Mouse (Mus musculus) MEL (cell line): ENCODE measurements around the gene Adam22. TPM values are rescaled to one million over a fixed set of nuclear protein-coding genes. Genes with fewer than 3 reads are reported as not detected.

Experiments
- DNase-seq: peaks from one replicate; pipeline ENCODE4 v3.0.0; 2011; ENCODE audit warnings: low read depth, low spot score
- H3K27ac ChIP-seq: 2 replicates; pipeline ENCODE4 v1.5.1; 2012; ENCODE audit warnings: low read depth, mild to moderate bottlenecking, control low read depth, low read length, moderate library complexity; ENCODE audit not compliant: control insufficient read depth
- H3K27me3 ChIP-seq, 2 experiments: fragments of 150-350 bp in 1 of 2; sonication (generic) in 1 of 2; 2 replicates each; pipeline ENCODE4 v1.6.1; 2012; ENCODE audit warnings: low read length in 2 of 2, mild to moderate bottlenecking in 2 of 2, improper control_type of control experiment in 1 of 2, moderate library complexity in 1 of 2; ENCODE audit not compliant: insufficient read depth in 2 of 2, control insufficient read depth in 1 of 2
- H3K36me3 ChIP-seq, 2 experiments: 2 replicates each; pipeline ENCODE4 v1.6.1; 2012 to 2014; ENCODE audit warnings: low read length in 2 of 2, improper control_type of control experiment in 1 of 2, inconsistent platforms in 1 of 2, mild to moderate bottlenecking in 1 of 2; ENCODE audit not compliant: insufficient read depth in 2 of 2, control insufficient read depth in 1 of 2
- H3K4me1 ChIP-seq, 2 experiments: fragments of 150-350 bp in 1 of 2; sonication (generic) in 1 of 2; 2 replicates each; pipeline ENCODE4 v1.6.1; 2012; ENCODE audit warnings: low read length in 2 of 2, improper control_type of control experiment in 1 of 2, mild to moderate bottlenecking in 1 of 2; ENCODE audit not compliant: insufficient read depth in 2 of 2, control insufficient read depth in 1 of 2
- H3K4me3 ChIP-seq, 2 experiments: fragments of 150-350 bp in 1 of 2; sonication (generic) in 1 of 2; 2 replicates each; pipeline ENCODE4 v1.5.1; 2012; ENCODE audit warnings: low read depth in 2 of 2, low read length in 2 of 2, mild to moderate bottlenecking in 2 of 2, moderate library complexity in 2 of 2, control low read depth in 1 of 2, improper control_type of control experiment in 1 of 2; ENCODE audit not compliant: control insufficient read depth in 1 of 2, insufficient read depth in 1 of 2
- H3K79me2 ChIP-seq: 2 replicates; pipeline ENCODE4 v1.6.1; 2012; ENCODE audit warnings: mild to moderate bottlenecking, low read length, moderate library complexity; ENCODE audit not compliant: control insufficient read depth, poor library complexity, insufficient read depth
- H3K9ac ChIP-seq: 2 replicates; pipeline ENCODE4 v1.6.1; 2012; ENCODE audit warnings: low read depth, mild to moderate bottlenecking, control low read depth, low read length, moderate library complexity; ENCODE audit not compliant: control insufficient read depth, poor library complexity, severe bottlenecking
- H3K9me3 ChIP-seq: fragments of 150-350 bp; sonication (generic); replicated peaks from 2 replicates; pipeline ENCODE4 v1.6.1; 2012; ENCODE audit warnings: mild to moderate bottlenecking, low read length, improper control_type of control experiment, moderate library complexity; ENCODE audit not compliant: insufficient read depth
- BHLHE40 ChIP-seq: IDR thresholded peaks from 2 replicates; pipeline ENCODE4 v1.6.1; 2012; ENCODE audit warnings: low read depth, mild to moderate bottlenecking, inconsistent platforms, low read length, improper control_type of control experiment, borderline replicate concordance
- CHD1 ChIP-seq: IDR thresholded peaks from 2 replicates; pipeline ENCODE4 v1.6.1; 2012; ENCODE audit warnings: low read depth, mild to moderate bottlenecking, inconsistent platforms, low read length, improper control_type of control experiment
- E2F4 ChIP-seq: IDR thresholded peaks from 2 replicates; pipeline ENCODE4 v1.6.1; 2011; ENCODE audit warnings: low read depth, low read length, improper control_type of control experiment, borderline replicate concordance
- EP300 ChIP-seq, 2 experiments: IDR thresholded peaks; 2 replicates each; pipeline ENCODE4 v1.6.1; 2011; ENCODE audit warnings: improper control_type of control experiment in 2 of 2, low read length in 2 of 2, low read depth in 1 of 2, mild to moderate bottlenecking in 1 of 2
- ETS1 ChIP-seq: IDR thresholded peaks from 2 replicates; pipeline ENCODE4 v1.6.1; 2012; ENCODE audit warnings: low read depth, mild to moderate bottlenecking, inconsistent platforms, low read length, improper control_type of control experiment, moderate library complexity
- GATA1 ChIP-seq: IDR thresholded peaks from 2 replicates; pipeline ENCODE4 v1.6.1; 2011; ENCODE audit warnings: low read depth, low read length, improper control_type of control experiment
- KAT2A ChIP-seq: conservative IDR thresholded peaks from 2 replicates; pipeline ENCODE4 v1.6.1; 2012; ENCODE audit warnings: low read depth, low read length, improper control_type of control experiment, inconsistent platforms
- MAFK ChIP-seq: IDR thresholded peaks from 2 replicates; pipeline ENCODE4 v1.6.1; 2011; ENCODE audit warnings: low read depth, mild to moderate bottlenecking, low read length, improper control_type of control experiment, borderline replicate concordance
- MAX ChIP-seq: IDR thresholded peaks from 2 replicates; pipeline ENCODE4 v1.6.1; 2011; ENCODE audit warnings: low read length, improper control_type of control experiment
- MEF2A ChIP-seq: IDR thresholded peaks from 2 replicates; pipeline ENCODE4 v1.6.1; 2014; ENCODE audit warnings: low read depth, mild to moderate bottlenecking, inconsistent platforms, low read length, improper control_type of control experiment; ENCODE audit not compliant: poor library complexity, insufficient replicate concordance, severe bottlenecking; ENCODE audit errors: extremely low read depth
- RAD21 ChIP-seq: IDR thresholded peaks from 2 replicates; pipeline ENCODE4 v1.6.1; 2011; ENCODE audit warnings: mild to moderate bottlenecking, low read depth, low read length, improper control_type of control experiment
- SMC3 ChIP-seq: IDR thresholded peaks from 2 replicates; pipeline ENCODE4 v1.6.1; 2011; ENCODE audit warnings: low read depth, low read length, improper control_type of control experiment
- USF1 ChIP-seq: IDR thresholded peaks from 2 replicates; pipeline ENCODE4 v1.6.1; 2014; ENCODE audit warnings: low read depth, mild to moderate bottlenecking, inconsistent platforms, low read length, improper control_type of control experiment, moderate library complexity
- USF2 ChIP-seq, 2 experiments: IDR thresholded peaks; 2 replicates each; pipeline ENCODE4 v1.6.1; 2011 to 2012; ENCODE audit warnings: improper control_type of control experiment in 2 of 2, low read length in 2 of 2, borderline replicate concordance in 1 of 2, inconsistent platforms in 1 of 2, low read depth in 1 of 2, mild to moderate bottlenecking in 1 of 2; ENCODE audit not compliant: insufficient read depth in 1 of 2
- ZC3H11A ChIP-seq: IDR thresholded peaks from 2 replicates; pipeline ENCODE4 v1.6.1; 2012; ENCODE audit warnings: low read depth, mild to moderate bottlenecking, inconsistent platforms, low read length, improper control_type of control experiment
- ZMIZ1 ChIP-seq: IDR thresholded peaks from 2 replicates; pipeline ENCODE4 v1.6.1; 2012; ENCODE audit warnings: low read depth, mild to moderate bottlenecking, inconsistent platforms, low read length, improper control_type of control experiment, moderate library complexity
- polyA plus RNA-seq, 2 experiments: library from polyadenylated mRNA; stranded (reverse) in 1 of 2; unstranded in 1 of 2; fragments of >175 nt in 1 of 2; fragments of >200 nt in 1 of 2; gene quantifications; 2 replicates each; pipeline versions ENCODE4 v1.2.1 to v1.2.4; 2012; ENCODE audit warnings: low replicate concordance in 2 of 2, low read depth in 1 of 2; ENCODE audit not compliant: insufficient read length in 2 of 2, insufficient read depth in 1 of 2, missing spikeins in 1 of 2
- total RNA-seq: library from RNA; depleted of rRNA; stranded (reverse); fragments of 300-350 nt; gene quantifications from 2 replicates; pipeline ENCODE4 v1.2.3, GENCODE M21; 2012

Gene Adam22
- total and polyA plus RNA-seq, 3 experiments = 1.2 to 1.6 TPM; not detected in 1

DNA sequence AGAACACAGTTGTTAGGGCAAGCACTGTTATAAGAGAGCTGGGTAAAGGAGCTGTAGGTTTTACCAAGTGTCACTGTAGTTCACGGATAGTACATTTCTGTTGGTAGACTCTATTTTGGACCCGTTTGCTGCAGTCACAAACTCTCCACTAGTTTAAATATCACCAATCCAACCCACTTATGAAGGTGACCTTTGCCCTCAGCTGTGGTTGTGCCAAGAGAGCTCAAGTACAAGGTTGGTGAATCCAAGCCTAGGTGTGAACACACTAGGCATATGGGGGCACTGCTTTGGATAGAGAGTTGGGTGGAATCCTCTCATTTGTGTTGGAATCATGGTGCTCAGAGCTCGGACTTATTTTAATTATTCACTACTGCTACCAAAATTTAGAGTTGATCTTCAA lies 282.3 kb downstream of the Adam22 start:
- no peaks in the 10 kb centered on the region for H3K27me3 ChIP-seq
- no peak overlapping the region for H3K4me3 ChIP-seq
- H3K27ac ChIP-seq = no peak overlapping the region
- no peaks in the 10 kb centered on the region for H3K4me1 ChIP-seq
- no peaks in the 10 kb centered on the region for H3K9me3 ChIP-seq
- H3K36me3 ChIP-seq = no peaks in the 10 kb centered on the region
- no peaks in the 10 kb centered on the region for H3K79me2 ChIP-seq
- H3K9ac ChIP-seq = no peak overlapping the region
- TF ChIP-seq EP300 (IDR thresholded peaks at IDR 0.05; ENCODE audit: low read depth in 1 of 2, low read length in 2 of 2) (no peak), MAX (no peak), MAFK (no peak), ZMIZ1 (no peak), ZC3H11A (no peak), SMC3 (no peak), USF2 (IDR thresholded peaks at IDR 0.05; ENCODE audit: borderline replicate concordance in 1 of 2, insufficient read depth in 1 of 2, low read depth in 1 of 2, low read length in 2 of 2) (no peak), CHD1 (no peak), E2F4 (no peak), KAT2A (no peak), ETS1 (no peak), RAD21 (no peak), BHLHE40 (no peak)
- DNase-seq = no peak

DNA sequence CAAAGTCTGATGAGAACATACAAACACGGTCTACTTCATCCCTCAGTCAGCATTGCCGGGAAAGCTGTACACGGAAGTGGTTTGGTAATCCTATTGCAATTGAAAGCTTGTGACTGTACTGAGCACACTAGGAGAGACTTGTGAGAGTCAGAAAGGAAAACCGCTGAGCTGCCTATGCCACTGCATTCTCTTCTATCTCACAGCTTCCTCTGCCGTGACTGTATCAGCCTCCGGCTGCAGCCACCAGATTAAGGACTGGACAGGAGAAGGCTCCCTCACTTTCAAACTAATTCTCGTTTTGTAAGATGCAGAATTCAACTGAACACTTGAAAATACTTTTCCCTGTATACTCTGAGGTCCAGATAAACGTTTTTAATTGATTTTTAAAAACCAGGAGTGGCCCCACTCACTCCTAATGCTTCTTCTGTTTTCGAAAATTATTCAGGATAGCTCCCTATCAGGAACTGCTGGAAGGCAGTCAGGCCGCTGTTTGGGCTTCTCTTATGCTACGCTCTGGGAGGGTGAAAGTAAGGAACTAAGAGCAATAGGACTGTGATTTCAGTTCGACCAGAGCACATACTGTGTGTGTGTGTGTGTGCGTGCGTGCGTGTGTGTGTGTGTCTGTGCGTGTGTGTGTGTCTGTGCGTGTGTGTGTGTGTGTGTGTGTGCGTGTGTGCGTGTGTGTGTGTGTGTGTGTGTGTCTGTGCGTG lies 285.0 kb downstream of the Adam22 start:
- H3K4me1 ChIP-seq = no peaks in the 10 kb centered on the region
- DNase-seq = no peak
- no peak overlapping the region for H3K4me3 ChIP-seq
- H3K27me3 ChIP-seq = no peaks in the 10 kb centered on the region
- H3K79me2 ChIP-seq = no peaks in the 10 kb centered on the region
- no peak for TF ChIP-seq USF1
- no peak for TF ChIP-seq GATA1
- TF ChIP-seq ETS1 = no peak
- TF ChIP-seq E2F4 = no peak
- TF ChIP-seq MEF2A = no peak
- H3K36me3 ChIP-seq = no peaks in the 10 kb centered on the region
- H3K9me3 ChIP-seq = no peaks in the 10 kb centered on the region
- H3K27ac ChIP-seq = no peak overlapping the region
- H3K9ac ChIP-seq = no peak overlapping the region
